Mouse (Mus musculus) CH12.LX (cell line): ENCODE measurements around the gene Trim7.

ENCODE experiments used
- CTCF ChIP-seq, 2 experiments: IDR thresholded peaks in 1 of 2; conservative IDR thresholded peaks in 1 of 2; 2 replicates each; pipeline ENCODE4 v1.5.1; 2011 to 2012; ENCODE audit warnings: low read depth in 2 of 2, low read length in 2 of 2, improper control_type of control experiment in 1 of 2, inconsistent platforms in 1 of 2, mild to moderate bottlenecking in 1 of 2, moderate library complexity in 1 of 2
- E2F4 ChIP-seq: IDR thresholded peaks from 2 replicates; pipeline ENCODE4 v1.6.1; 2011; ENCODE audit warnings: low read depth, low read length, improper control_type of control experiment; ENCODE audit not compliant: insufficient replicate concordance
- EP300 ChIP-seq: IDR thresholded peaks from 2 replicates; pipeline ENCODE4 v1.6.1; 2011; ENCODE audit warnings: low read length, improper control_type of control experiment
- HCFC1 ChIP-seq: IDR thresholded peaks from 2 replicates; pipeline ENCODE4 v1.6.1; 2012; ENCODE audit warnings: low read depth, mild to moderate bottlenecking, inconsistent platforms, low read length, improper control_type of control experiment
- IRF4 ChIP-seq: IDR thresholded peaks from 2 replicates; pipeline ENCODE4 v1.6.1; 2014; ENCODE audit warnings: low read depth, mild to moderate bottlenecking, inconsistent platforms, low read length, improper control_type of control experiment
- JUND ChIP-seq: conservative IDR thresholded peaks from 2 replicates; pipeline ENCODE4 v1.6.1; 2011; ENCODE audit warnings: low read depth, low read length, improper control_type of control experiment
- POLR2A ChIP-seq: IDR thresholded peaks from 2 replicates; pipeline ENCODE4 v1.6.1; 2011; ENCODE audit warnings: low read depth, mild to moderate bottlenecking, improper control_type of control experiment, low read length
- POLR2AphosphoS2 ChIP-seq: IDR thresholded peaks from 2 replicates; pipeline ENCODE4 v1.6.1; 2011; ENCODE audit warnings: low read depth, low read length, improper control_type of control experiment
- ZNF384 ChIP-seq: IDR thresholded peaks from 2 replicates; pipeline ENCODE4 v1.6.1; 2012; ENCODE audit warnings: low read depth, low read length, improper control_type of control experiment, inconsistent platforms

DNA sequence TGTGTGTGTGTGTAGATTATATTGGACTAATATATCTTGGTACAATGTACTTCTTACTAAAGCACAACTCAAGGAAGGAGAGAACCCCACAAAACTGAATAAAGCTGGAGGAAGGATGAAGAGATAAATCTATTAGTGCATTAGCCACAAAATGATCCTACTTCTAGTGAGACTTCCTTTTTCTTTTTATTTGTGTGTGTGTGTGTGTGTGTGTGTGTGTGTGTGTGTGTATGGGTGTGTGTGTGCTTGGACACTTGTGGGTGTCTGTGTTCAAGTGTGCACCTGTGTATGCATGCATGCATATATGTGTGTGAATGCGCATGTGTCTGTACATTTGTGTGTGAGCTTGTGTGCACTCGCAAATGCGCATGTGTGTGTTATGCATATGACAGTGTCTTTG, 32.8 kb upstream of the Trim7 start:
- TF ChIP-seq EP300 (no peak), JUND (no peak), E2F4 (no peak), HCFC1 (no peak), CTCF (conservative IDR thresholded peaks at IDR 0.05 in 1 of 2, IDR thresholded peaks at IDR 0.05 in 1 of 2; ENCODE audit: low read depth in 2 of 2, low read length in 2 of 2) (no peak), IRF4 (no peak), POLR2A (no peak), POLR2AphosphoS2 (no peak), ZNF384 (no peak)
